Mouse (Mus musculus) midbrain, embryonic 15.5 days (tissue): Measurements from ENCODE around the gene Crabp1. TPM values are rescaled to one million over a fixed set of nuclear protein-coding genes. Genes with fewer than 3 reads are reported as not detected.
A peak's percentile ranks its signal among the peaks of the same experiment; 100 is the strongest.

ENCODE experiments used
- ATAC-seq: fragments of 200-750 bp; cut with Nextera tagmentation; replicated peaks from 2 replicates; pipeline ENCODE4 v1.8.0; 2017; ENCODE audit warnings: moderate TSS enrichment
- H3K27ac ChIP-seq: fragments of 300-500 bp; sonication (generic); 2 replicates; pipeline ENCODE4 v1.5.1; 2015; ENCODE audit warnings: mild to moderate bottlenecking, inconsistent platforms
- H3K27me3 ChIP-seq: fragments of 300-500 bp; sonication (generic); replicated peaks from 2 replicates; pipeline ENCODE4 v1.6.1; 2015; ENCODE audit warnings: inconsistent platforms
- H3K36me3 ChIP-seq: fragments of 300-500 bp; sonication (generic); replicated peaks from 2 replicates; pipeline ENCODE4 v1.6.1; 2015; ENCODE audit warnings: inconsistent platforms
- H3K4me1 ChIP-seq: fragments of 300-500 bp; sonication (generic); 2 replicates; pipeline ENCODE4 v1.6.1; 2015; ENCODE audit warnings: inconsistent platforms
- H3K4me2 ChIP-seq: fragments of 300-500 bp; sonication (generic); 2 replicates; pipeline ENCODE4 v1.6.1; 2015; ENCODE audit warnings: inconsistent platforms, mild to moderate bottlenecking, moderate library complexity
- H3K4me3 ChIP-seq: fragments of 300-500 bp; sonication (generic); 2 replicates; pipeline ENCODE4 v1.5.1; 2015; ENCODE audit warnings: mild to moderate bottlenecking, inconsistent platforms
- H3K9ac ChIP-seq: fragments of 300-500 bp; sonication (generic); 2 replicates; pipeline ENCODE4 v1.6.1; 2015; ENCODE audit warnings: mild to moderate bottlenecking, inconsistent platforms
- H3K9me3 ChIP-seq: fragments of 300-500 bp; sonication (generic); 2 replicates; pipeline ENCODE4 v1.6.1; 2016; ENCODE audit warnings: inconsistent platforms
- WGBS: fragments of 180-500 bp; shearing (Covaris S2); methylation state at CpG from one replicate; pipeline ENCODE4 v1.1.7; 2015; ENCODE audit warnings: mixed read lengths; 5-methylcytosine and 5-hydroxymethylcytosine counted together
- polyA plus RNA-seq: library from polyadenylated mRNA; unstranded; fragments of >200 nt; fragmentation: Nextera tagmentation; extraction: Ambion mirVana; gene quantifications from 2 replicates; pipeline ENCODE4 v1.2.1, GENCODE M21; 2015

Gene Crabp1
- polyA plus RNA-seq, 1 experiment from 2014 or later = 25.1 TPM

DNA sequence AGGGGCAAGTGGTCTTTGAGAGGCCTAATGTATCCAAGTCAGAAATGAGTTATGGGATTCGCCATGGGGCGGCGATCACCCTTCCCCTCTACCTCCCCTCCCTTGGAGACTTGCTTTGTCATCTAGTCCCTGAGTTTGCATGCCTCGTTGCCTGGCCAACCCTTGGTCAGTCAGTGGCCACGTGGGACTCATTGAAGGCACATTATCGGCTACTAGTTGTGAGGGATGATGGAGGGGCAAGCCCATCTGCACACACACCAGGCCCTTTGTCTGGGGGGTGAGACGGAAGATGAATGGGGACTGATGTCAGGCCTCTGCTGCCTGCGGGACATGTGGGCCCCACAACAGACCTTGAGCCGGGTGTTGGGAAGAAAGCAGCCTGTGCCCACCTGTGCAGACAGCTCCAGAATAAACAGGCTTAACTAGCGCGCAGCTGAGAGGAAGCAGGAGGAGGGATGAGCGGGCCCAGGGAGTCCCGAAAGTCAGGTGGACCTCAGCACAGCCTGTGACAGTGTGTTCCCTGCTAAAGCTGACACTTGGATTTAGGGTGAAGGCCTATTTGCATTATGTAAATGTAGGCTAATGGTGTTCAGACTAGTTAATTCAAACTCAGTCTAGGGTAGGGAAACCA lies 18.7 kb upstream of the Crabp1 start:
- WGBS = 45% methylated on average over 13 of the region's 13 CpGs
- H3K27ac ChIP-seq = no peak overlapping the region
- ATAC-seq = no peak
- no peak overlapping the region for H3K4me3 ChIP-seq
- no peaks in the 10 kb centered on the region for H3K27me3 ChIP-seq
- no peaks in the 10 kb centered on the region for H3K4me1 ChIP-seq
- H3K9ac ChIP-seq = no peak overlapping the region
- H3K4me2 ChIP-seq = no peak overlapping the region
- no peaks in the 10 kb centered on the region for H3K9me3 ChIP-seq
- no peaks in the 10 kb centered on the region for H3K36me3 ChIP-seq

DNA sequence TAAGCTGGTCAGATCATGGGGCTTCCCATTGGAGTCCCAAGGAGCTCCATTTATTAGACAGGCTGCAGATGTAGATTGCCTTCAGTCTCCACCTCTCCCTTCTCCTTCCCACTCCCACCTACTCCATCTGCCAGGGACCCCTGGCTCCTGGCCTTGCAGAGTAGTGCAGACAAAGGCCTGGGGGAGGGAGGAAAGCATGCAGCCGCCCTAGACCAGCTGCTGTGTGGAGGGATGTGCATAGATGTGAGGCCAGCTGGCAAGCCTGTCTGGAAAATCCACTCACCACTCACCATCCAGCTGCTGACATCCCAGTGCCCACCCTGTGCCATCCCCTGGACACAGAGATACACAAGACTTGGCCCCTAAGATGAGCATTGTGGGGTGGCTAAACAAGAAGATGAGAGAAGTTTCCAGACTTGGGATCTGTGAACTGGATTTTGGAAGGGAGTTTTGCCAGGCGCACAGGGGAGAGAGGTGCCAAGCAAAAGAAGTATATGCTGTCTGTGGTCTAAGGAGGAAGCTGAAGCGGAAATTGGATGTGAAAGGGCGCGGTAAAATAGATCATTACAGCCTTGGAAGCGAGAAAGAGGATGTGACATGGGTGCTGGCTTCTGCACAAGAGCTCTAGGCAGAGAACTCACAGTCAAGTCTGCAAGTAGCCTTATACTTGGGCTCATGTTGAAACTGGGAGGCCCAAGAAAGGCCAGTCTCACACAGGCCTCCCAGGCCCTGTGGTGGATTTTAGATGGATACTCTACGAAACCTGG lies 14.2 kb upstream of the Crabp1 start:
- Histone ChIP-seq H3K9me3 (no peaks in the 10 kb centered on the region), H3K9ac (no peak overlapping the region), H3K27ac (no peak overlapping the region), H3K4me3 (no peak overlapping the region), H3K27me3 (no peaks in the 10 kb centered on the region), H3K36me3 (no peaks in the 10 kb centered on the region), H3K4me2 (no peak overlapping the region), H3K4me1 (peaks cover 8% of the 10 kb centered on the region; the same call in 1 of the 2 replicates)
- no peak for ATAC-seq
- 87% methylated on average over 7 of the region's 7 CpGs for WGBS

DNA sequence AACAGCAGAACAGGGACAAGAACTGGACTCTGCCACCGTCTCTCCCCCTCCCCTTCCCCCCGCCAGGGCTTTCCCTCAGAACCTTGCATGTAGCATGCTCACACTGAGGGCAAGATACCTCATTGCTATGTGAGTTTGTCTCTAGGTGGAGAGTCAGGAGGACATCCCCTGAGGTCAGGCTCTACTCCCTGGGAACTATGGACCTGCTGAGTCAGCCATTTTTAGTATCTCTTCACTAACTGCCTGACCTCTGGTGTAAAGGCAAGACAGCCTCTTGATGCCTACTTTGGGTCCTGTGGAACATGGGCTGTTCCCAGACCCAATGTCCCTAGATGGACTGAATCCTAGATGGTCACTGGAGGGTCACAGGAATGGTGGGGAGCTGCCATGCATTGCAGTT lies 12.9 kb upstream of the Crabp1 start:
- no peak for ATAC-seq
- H3K4me3 ChIP-seq = no peak overlapping the region
- WGBS = 80% methylated on average over 2 of the region's 2 CpGs
- no peak overlapping the region for H3K9ac ChIP-seq
- no peaks in the 10 kb centered on the region for H3K36me3 ChIP-seq
- no peak overlapping the region for H3K27ac ChIP-seq
- no peaks in the 10 kb centered on the region for H3K9me3 ChIP-seq
- H3K4me2 ChIP-seq = no peak overlapping the region
- H3K27me3 ChIP-seq = no peaks in the 10 kb centered on the region
- H3K4me1 ChIP-seq = peaks cover 8% of the 10 kb centered on the region; the same call in 1 of the 2 replicates

DNA sequence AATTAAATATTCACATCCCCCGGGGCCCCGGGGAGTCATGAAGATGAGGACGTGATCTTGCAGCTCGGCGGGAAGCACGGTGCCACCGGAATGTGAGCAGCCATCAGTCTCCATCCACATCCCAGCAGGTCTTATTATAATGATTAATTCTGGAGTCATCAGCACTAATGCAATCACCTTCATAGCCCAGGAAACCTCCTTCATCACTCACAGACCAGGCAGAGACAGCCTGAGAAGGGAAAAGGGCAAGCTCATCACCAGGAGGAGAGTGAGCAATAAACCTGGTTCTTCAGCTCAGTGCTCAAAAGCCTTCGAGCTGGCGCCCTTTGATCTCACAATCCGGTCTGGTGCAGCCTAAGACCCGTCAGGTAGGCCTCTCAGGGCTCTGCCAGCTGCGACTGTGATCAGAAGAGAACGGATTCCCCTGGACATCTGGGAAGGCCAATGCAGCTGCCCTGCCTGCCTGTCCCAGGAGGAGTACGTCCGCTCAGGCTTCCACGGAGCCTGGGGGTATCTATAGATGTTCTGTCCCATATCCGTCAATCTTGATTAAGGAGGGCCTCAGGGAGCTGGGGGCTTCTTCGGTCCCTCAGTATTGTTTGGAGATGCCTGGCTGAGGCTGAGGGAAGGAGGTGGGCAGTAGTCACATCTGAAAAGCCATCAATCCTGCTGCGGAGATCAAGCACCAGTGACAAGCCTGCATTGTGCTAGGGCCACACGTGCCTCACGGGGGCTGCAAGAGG lies 12.2 kb upstream of the Crabp1 start:
- ATAC-seq = peak; percentile 63
- no peaks in the 10 kb centered on the region for H3K27me3 ChIP-seq
- no peaks in the 10 kb centered on the region for H3K36me3 ChIP-seq
- 24% methylated on average over 21 of the region's 21 CpGs for WGBS
- H3K9ac ChIP-seq = no peak overlapping the region
- no peak overlapping the region for H3K27ac ChIP-seq
- H3K4me1 ChIP-seq = peaks cover 8% of the 10 kb centered on the region; the same call in 1 of the 2 replicates
- H3K9me3 ChIP-seq = no peaks in the 10 kb centered on the region
- no peak overlapping the region for H3K4me2 ChIP-seq
- H3K4me3 ChIP-seq = no peak overlapping the region

DNA sequence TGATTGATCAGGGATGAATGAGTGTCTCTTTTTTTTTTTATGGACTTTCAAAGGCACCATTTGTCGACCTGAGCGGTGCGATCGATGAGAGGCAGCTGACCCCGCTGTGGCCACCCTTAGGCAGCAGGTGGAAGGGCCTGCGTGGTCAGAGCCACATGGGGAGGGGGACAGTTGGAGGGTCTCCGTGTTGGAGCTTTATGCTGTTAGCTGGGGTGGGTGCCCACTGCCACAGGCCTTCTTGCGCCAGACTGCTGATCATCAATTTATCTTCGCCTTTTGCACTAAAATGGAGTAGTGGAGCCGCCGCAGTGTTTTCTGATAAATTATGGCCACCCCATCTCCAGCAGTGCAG lies 11.6 kb upstream of the Crabp1 start:
- WGBS = 57% methylated on average over 11 of the region's 11 CpGs
- H3K9me3 ChIP-seq = no peaks in the 10 kb centered on the region
- H3K36me3 ChIP-seq = no peaks in the 10 kb centered on the region
- H3K4me1 ChIP-seq = peaks cover 8% of the 10 kb centered on the region; the same call in 1 of the 2 replicates
- no peak overlapping the region for H3K4me2 ChIP-seq
- H3K4me3 ChIP-seq = no peak overlapping the region
- H3K27ac ChIP-seq = no peak overlapping the region
- no peak overlapping the region for H3K9ac ChIP-seq
- H3K27me3 ChIP-seq = no peaks in the 10 kb centered on the region
- ATAC-seq = no peak; the same call in 1 of the 2 replicates

DNA sequence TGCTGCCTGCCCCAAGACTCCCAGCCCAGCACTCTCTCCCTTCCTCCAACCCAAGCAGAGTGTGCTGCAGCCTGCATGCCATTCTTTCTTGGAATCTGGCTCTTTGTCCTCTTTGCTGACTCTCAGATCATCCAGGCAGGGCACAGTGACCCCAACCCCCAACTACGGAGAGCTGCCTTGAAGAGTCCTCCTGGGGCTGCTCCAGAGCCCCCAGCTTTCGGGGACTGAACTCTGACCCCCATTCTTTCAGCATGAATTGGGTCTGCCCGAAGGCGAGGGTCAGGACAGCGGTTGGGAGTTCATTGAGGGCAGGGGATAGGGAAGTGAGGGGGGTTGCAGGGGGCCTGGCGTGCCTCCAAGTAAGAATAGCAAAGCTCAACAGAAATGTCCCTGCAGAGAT lies 5.0 kb upstream of the Crabp1 start:
- no peak for ATAC-seq
- whole genome bisulfite sequencing = 6% methylated on average over 6 of the region's 6 CpGs
- no peak overlapping the region for H3K4me2 ChIP-seq

DNA sequence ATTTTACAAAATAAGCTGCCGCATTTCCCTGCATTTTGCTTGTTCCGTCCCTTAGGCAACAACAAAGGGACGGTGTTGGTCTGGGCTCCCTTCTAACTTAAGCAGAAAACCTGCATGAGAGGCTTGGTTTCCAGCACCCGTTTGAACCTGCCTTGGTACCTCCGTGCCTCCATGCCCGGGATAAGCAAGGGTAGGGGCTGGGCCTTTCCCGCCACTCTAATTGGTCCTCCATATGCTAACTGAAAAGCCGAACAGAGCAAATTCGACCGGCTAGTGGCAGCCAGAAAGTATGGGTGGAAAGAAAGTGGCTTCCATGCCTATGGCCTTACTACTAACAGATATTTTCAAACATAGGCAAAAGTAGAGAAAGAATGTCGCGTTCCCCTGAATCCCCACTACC lies 457 bp upstream of the Crabp1 start:
- Histone ChIP-seq H3K9me3 (no peaks in the 10 kb centered on the region), H3K36me3 (no peaks in the 10 kb centered on the region), H3K4me1 (peaks cover 23% of the 10 kb centered on the region), H3K4me2 (peak overlapping the region; percentile 65), H3K4me3 (no peak overlapping the region), H3K27ac (no peak overlapping the region), H3K27me3 (peaks cover 45% of the 10 kb centered on the region), H3K9ac (no peak overlapping the region)
- 15% methylated on average over 12 of the region's 12 CpGs for WGBS
- no peak for ATAC-seq

More for the DNA sequence above, 5.0 kb upstream of the Crabp1 start:
- Histone ChIP-seq H3K9ac (no peak overlapping the region), H3K4me1 (peaks cover 5% of the 10 kb centered on the region), H3K36me3 (no peaks in the 10 kb centered on the region), H3K27me3 (peaks cover 23% of the 10 kb centered on the region), H3K9me3 (no peaks in the 10 kb centered on the region), H3K4me3 (no peak overlapping the region), H3K27ac (no peak overlapping the region)

DNA sequence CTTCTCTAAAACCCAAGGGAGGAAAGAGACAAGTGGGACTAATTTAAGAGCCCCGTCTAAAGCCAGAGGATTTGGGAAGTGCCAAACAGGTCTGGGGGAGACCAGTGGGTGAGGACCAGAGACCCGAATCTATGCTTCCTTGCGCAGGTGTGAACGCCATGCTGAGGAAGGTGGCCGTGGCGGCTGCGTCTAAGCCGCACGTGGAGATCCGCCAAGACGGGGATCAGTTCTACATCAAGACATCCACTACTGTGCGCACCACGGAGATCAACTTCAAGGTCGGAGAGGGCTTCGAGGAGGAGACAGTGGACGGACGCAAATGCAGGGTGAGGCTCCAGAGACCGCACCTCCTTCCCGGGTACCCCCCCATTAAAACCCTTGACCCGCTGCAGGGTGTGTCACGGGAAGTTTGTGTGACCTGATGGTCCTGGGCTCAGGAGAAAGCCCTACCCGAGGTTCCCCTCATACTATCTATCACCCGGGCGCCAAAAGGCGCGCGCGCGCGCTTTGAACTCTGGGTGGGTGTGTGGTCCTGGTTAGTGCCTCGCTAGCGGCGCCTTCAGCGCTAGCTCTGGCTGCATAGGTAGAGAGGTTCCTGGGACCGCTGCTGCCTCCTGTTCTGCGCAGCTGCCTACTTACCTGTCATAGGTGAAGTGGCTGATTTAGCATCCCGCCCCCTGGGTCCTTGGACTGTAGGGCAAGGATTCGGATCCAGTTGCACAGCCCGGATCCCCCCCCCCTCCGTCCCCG lies 963 bp downstream of the Crabp1 start:
- H3K27me3 ChIP-seq = peaks cover 46% of the 10 kb centered on the region
- peak overlapping the region; percentile 42 for H3K4me3 ChIP-seq
- H3K9me3 ChIP-seq = no peaks in the 10 kb centered on the region
- H3K27ac ChIP-seq = no peak overlapping the region
- H3K4me2 ChIP-seq = peak overlapping the region; percentile 65
- WGBS = 1% methylated on average over 41 of the region's 41 CpGs
- no peaks in the 10 kb centered on the region for H3K36me3 ChIP-seq
- 0 out of 2 replicates have a peak overlapping the region, but pooled peaks have one; percentile 32 for H3K9ac ChIP-seq
- H3K4me1 ChIP-seq = peaks cover 23% of the 10 kb centered on the region
- peak; percentile 70 for ATAC-seq

DNA sequence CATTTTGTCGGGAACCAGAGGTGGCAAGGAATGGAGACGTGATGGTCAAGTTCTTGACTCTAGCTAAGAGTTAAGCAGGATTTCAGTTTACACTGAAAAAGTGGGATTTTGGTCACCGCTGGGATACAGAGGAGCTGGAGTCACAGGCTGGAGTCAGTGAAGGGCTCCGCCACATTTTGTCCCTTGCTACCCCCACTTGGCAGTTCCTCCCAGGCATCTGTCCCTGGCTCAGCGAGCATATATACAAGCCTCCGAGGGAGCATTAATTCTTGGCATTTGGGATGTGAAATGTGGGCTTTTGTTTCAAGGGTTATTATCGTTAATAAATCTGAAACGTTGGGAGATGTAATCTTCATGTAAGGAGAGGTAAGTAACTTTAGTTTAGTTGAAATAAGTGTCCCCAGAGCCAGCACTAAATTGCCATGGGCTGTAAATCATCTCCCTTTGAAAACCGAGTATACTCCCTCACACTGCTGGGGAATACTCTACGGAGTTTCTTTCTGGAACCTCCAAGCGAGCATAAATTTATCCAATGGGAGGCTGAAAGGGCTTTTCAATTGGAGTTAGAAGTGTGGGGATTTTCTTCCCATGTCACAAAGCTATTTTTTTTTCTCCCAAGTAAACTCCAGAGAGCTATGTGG lies 5.7 kb downstream of the Crabp1 start:
- H3K4me1 ChIP-seq = peaks cover 12% of the 10 kb centered on the region
- no peak overlapping the region for H3K9ac ChIP-seq
- WGBS = 54% methylated on average over 11 of the region's 11 CpGs
- ATAC-seq = no peak
- H3K9me3 ChIP-seq = no peaks in the 10 kb centered on the region
- H3K4me3 ChIP-seq = no peak overlapping the region
- peaks cover 18% of the 10 kb centered on the region for H3K27me3 ChIP-seq
- no peaks in the 10 kb centered on the region for H3K36me3 ChIP-seq
- no peak overlapping the region for H3K4me2 ChIP-seq
- H3K27ac ChIP-seq = no peak overlapping the region

DNA sequence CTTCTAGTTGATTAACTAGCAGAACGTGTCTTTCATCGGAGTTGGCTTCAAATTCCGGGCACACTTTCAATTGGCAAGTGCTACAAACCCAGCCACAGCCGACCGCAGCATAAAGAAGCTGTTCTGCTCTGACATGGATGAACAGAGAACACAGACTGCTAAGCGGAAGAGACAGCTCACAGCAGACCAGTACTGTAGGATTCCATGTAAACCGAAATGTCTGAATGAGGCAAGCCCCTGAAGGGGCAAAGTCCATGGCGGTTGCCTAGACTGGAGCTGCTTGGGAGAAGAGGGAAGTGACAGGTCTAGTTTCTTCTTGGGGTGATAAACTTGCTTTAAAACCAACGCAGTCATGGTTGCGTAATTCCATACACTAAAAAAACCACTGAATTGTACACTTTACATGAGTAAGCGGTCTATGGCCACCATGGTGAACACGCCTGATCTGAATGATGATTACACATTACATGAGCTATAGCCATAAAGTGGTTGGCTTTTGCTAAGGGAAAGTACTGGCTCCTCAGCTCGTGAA lies 12.0 kb downstream of the Crabp1 start:
- ATAC-seq = no peak
- Histone ChIP-seq H3K9ac (no peak overlapping the region), H3K4me3 (no peak overlapping the region), H3K27ac (no peak overlapping the region), H3K9me3 (no peaks in the 10 kb centered on the region), H3K27me3 (no peaks in the 10 kb centered on the region), H3K36me3 (no peaks in the 10 kb centered on the region), H3K4me2 (no peak overlapping the region), H3K4me1 (no peaks in the 10 kb centered on the region)
- 86% methylated on average over 13 of the region's 13 CpGs for whole genome bisulfite sequencing

DNA sequence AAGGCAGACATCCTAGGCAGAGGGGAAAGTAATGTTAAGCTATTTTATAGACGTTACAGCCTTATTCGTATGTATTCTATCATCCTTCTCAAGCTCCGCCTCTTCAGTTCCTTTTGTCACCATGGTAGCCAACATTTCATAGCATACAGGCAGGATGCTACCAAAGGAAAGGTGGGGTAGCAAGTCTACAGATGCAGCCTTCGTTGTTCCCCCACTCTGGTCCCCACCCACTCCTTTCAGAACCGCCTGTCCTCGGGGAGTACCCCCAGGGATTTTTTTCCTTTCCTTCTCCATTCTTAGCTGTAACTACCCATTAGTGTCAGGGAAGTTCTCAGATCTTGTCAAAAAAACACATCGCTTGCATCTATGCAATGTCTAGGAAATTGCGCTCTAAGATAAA lies 14.7 kb downstream of the Crabp1 start:
- Histone ChIP-seq H3K27ac (no peak overlapping the region), H3K36me3 (no peaks in the 10 kb centered on the region), H3K4me2 (no peak overlapping the region), H3K9me3 (no peaks in the 10 kb centered on the region), H3K4me1 (no peaks in the 10 kb centered on the region), H3K4me3 (no peak overlapping the region), H3K27me3 (no peaks in the 10 kb centered on the region), H3K9ac (no peak overlapping the region)
- 80% methylated on average over 8 of the region's 8 CpGs for whole genome bisulfite sequencing
- ATAC-seq = no peak
